Mouse (Mus musculus) midbrain, postnatal 0 days (tissue): Measurements from ENCODE around the gene Nup50. TPM values are rescaled to one million over a fixed set of nuclear protein-coding genes. Genes with fewer than 3 reads are reported as not detected.

ENCODE experiments used
- ATAC-seq: fragments of 200-750 bp; cut with Nextera tagmentation; 2 replicates; pipeline ENCODE4 v1.8.0; 2017; ENCODE audit warnings: moderate number of reproducible peaks, mild to moderate bottlenecking, moderate TSS enrichment, moderate library complexity; ENCODE audit not compliant: low FRiP score
- DNase-seq: peaks from one replicate; pipeline ENCODE4 v3.0.0-alpha.2; 2015; ENCODE audit warnings: low spot score
- H3K27ac ChIP-seq: fragments of 300-500 bp; sonication (generic); 2 replicates; pipeline ENCODE4 v1.5.1; 2014; ENCODE audit warnings: low read depth, mild to moderate bottlenecking, low read length, mixed read lengths
- H3K27me3 ChIP-seq: fragments of 300-500 bp; sonication (generic); 2 replicates; pipeline ENCODE4 v1.6.1; 2014; ENCODE audit warnings: low read length, control low read depth, mixed read lengths; ENCODE audit not compliant: insufficient read depth
- H3K36me3 ChIP-seq: fragments of 300-500 bp; sonication (generic); 2 replicates; pipeline ENCODE4 v1.6.1; 2014; ENCODE audit warnings: low read length, control low read depth, mixed read lengths; ENCODE audit not compliant: insufficient read depth
- H3K4me1 ChIP-seq: fragments of 300-500 bp; sonication (generic); 2 replicates; pipeline ENCODE4 v1.6.1; 2014; ENCODE audit warnings: mild to moderate bottlenecking, control low read depth, antibody characterized with exemption, low read length, mixed read lengths; ENCODE audit not compliant: insufficient read depth
- H3K4me2 ChIP-seq: fragments of 300-500 bp; sonication (generic); 2 replicates; pipeline ENCODE4 v1.6.1; 2014; ENCODE audit warnings: low read depth, mild to moderate bottlenecking, low read length, mixed read lengths; ENCODE audit not compliant: poor library complexity, severe bottlenecking
- H3K4me3 ChIP-seq: fragments of 300-500 bp; sonication (generic); 2 replicates; pipeline ENCODE4 v1.5.1; 2014; ENCODE audit warnings: low read depth, mild to moderate bottlenecking, low read length, moderate library complexity
- H3K9ac ChIP-seq: fragments of 300-500 bp; sonication (generic); replicated peaks from 2 replicates; pipeline ENCODE4 v1.6.1; 2014; ENCODE audit warnings: mild to moderate bottlenecking, low read length, moderate library complexity, mixed read lengths; ENCODE audit not compliant: poor library complexity, severe bottlenecking
- H3K9me3 ChIP-seq: fragments of 300-500 bp; sonication (generic); 2 replicates; pipeline ENCODE4 v1.6.1; 2016; ENCODE audit warnings: low read length, control low read depth
- CTCF ChIP-seq: IDR thresholded peaks from 2 replicates; pipeline ENCODE4 v1.5.1; 2016; ENCODE audit warnings: antibody characterized with exemption, mild to moderate bottlenecking
- WGBS: fragments of 180-500 bp; shearing (Covaris S2); extraction: QIAGEN DNeasy Blood & Tissue Kit; methylation state at CpG from one replicate; pipeline ENCODE4 v1.1.7; 2014; 5-methylcytosine and 5-hydroxymethylcytosine counted together
- polyA plus RNA-seq: library from polyadenylated mRNA; unstranded; fragments of >200 nt; fragmentation: Nextera tagmentation; extraction: Ambion mirVana; gene quantifications from 2 replicates; pipeline ENCODE4 v1.2.1, GENCODE M21; 2015
- total RNA-seq: library from RNA; depleted of rRNA; stranded (reverse); fragments of >200 nt; gene quantifications from 2 replicates; pipeline ENCODE4 v1.2.3, GENCODE M21; 2014

Gene Nup50
- total and polyA plus RNA-seq, 2 experiments from 2014 or later: 16.2 to 20.7 TPM

DNA sequence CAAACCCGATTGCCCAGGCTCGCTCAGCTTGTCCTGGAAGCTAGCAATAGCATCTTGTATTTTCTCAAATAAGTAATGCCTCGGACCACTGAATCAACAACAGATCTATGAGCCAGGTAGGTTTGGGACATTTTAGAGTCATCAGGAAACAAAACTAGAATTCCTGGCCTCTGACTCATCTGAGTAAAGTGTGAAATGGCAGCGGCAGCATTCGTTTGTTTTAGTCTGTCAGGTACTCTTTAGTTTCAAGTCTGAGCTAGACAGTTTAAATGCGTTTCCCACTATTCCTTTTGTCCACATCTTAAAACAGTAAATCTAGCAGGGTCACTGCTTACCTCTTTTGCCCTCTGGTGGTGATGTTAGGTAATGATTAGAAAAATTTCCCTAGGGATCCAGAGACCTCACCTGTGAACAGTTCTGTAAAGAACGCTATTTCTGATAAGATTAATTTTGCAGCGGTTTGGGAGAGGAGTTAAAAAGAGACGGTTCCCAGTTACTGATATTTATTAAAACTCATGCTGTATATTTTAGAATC is 1.6 kb downstream of the Nup50 start:
- H3K27ac ChIP-seq: no peak overlapping the region
- peaks cover 21% of the 10 kb centered on the region; the same call in 1 of the 2 replicates for H3K36me3 ChIP-seq
- H3K27me3 ChIP-seq: no peaks in the 10 kb centered on the region
- no peaks in the 10 kb centered on the region for H3K9me3 ChIP-seq
- no peaks in the 10 kb centered on the region for H3K4me1 ChIP-seq
- no peak for ATAC-seq
- H3K4me3 ChIP-seq: peak overlapping the region; percentile 98
- TF ChIP-seq CTCF: peak; percentile 89
- peak overlapping the region; percentile 64 for H3K4me2 ChIP-seq
- DNase-seq: peak; percentile 83
- H3K9ac ChIP-seq: 0 out of 2 replicates have a peak overlapping the region, but pooled peaks have one; percentile 89
- 8% methylated on average over 9 of the region's 9 CpGs for WGBS

DNA sequence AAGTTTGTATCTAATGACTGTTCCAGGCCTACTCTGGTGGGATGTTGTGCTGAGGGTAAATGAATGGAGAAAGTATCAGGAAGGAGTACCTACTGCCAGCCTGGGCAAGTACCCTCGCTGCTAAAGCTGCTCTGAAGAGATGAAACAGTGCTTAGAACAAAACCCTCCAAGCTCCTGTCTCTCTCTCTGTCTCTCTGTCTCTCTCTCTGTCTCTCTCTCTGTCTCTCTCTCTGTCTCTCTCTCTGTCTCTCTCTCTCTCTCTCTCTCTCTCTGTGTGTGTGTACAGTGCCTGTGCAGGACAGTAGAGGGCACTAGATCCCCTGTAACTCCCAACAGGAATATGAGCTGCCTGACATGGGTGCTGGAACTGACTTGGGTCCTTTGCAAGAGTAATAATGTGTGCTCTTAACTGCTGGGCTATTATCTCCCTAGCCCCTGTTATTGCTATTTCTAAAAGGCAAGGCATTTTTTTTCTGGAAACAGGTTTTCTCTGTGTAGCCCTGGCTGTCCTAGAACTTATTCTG is 2.3 kb downstream of the Nup50 start:
- Histone ChIP-seq H3K4me1 (no peaks in the 10 kb centered on the region), H3K27ac (no peak overlapping the region), H3K4me3 (no peak overlapping the region), H3K4me2 (peak overlapping the region; percentile 64; the same call in 1 of the 2 replicates), H3K27me3 (no peaks in the 10 kb centered on the region), H3K9me3 (no peaks in the 10 kb centered on the region), H3K9ac (no peak overlapping the region), H3K36me3 (peaks cover 28% of the 10 kb centered on the region; the same call in 1 of the 2 replicates)
- ATAC-seq (no peak), DNase-seq (peak; percentile 23)
- peak; percentile 60 for TF ChIP-seq CTCF
- WGBS: 58% methylated on average over 1 of the region's 1 CpGs

DNA sequence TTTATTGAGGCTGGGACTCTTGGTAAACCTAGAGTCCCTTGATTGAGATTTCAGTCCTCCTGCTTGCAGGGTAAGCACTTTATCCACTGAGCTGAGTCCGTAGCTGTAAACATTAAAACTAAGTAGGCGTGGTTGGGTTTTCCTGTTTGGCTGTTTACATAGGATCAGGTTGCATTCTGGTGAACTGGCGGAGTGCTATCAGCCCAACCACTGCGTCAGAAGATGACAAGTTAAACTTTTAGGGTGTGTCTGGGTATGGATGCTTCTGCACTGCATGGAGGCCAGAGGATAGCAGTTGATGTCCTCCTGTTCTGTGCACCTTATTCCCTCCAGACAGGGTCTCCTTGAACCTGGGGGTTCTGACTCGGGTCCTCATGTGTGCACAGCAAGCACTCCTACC is 9.1 kb downstream of the Nup50 start:
- no peaks in the 10 kb centered on the region for H3K9me3 ChIP-seq
- H3K27me3 ChIP-seq: no peaks in the 10 kb centered on the region
- no peak overlapping the region for H3K9ac ChIP-seq
- TF ChIP-seq CTCF: no peak
- no peak overlapping the region for H3K27ac ChIP-seq
- H3K4me3 ChIP-seq: no peak overlapping the region
- H3K4me2 ChIP-seq: no peak overlapping the region
- 89% methylated on average over 5 of the region's 5 CpGs for WGBS
- H3K36me3 ChIP-seq: peaks cover 77% of the 10 kb centered on the region
- no peaks in the 10 kb centered on the region for H3K4me1 ChIP-seq
- DNase-seq (no peak), ATAC-seq (no peak)

DNA sequence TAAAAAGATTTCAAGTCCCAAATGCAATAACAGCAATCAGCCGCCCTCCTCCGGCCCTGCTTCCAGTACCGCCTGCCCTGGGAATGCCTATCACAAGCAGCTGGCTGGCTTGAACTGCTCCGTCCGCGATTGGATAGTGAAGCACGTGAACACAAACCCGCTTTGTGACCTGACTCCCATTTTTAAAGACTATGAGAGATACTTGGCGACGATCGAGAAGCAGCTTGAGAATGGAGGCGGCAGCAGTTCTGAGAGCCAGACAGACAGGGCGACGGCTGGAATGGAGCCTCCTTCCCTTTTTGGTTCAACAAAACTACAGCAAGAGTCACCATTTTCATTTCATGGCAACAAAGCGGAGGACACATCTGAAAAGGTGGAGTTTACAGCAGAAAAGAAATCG is 11.7 kb downstream of the Nup50 start:
- H3K9ac ChIP-seq: no peak overlapping the region
- no peak overlapping the region for H3K4me2 ChIP-seq
- H3K9me3 ChIP-seq: no peaks in the 10 kb centered on the region
- no peaks in the 10 kb centered on the region for H3K27me3 ChIP-seq
- TF ChIP-seq CTCF: no peak
- no peak for DNase-seq
- peaks cover 82% of the 10 kb centered on the region for H3K36me3 ChIP-seq
- WGBS: 81% methylated on average over 16 of the region's 16 CpGs
- no peaks in the 10 kb centered on the region for H3K4me1 ChIP-seq
- H3K4me3 ChIP-seq: no peak overlapping the region
- ATAC-seq: no peak
- H3K27ac ChIP-seq: no peak overlapping the region

DNA sequence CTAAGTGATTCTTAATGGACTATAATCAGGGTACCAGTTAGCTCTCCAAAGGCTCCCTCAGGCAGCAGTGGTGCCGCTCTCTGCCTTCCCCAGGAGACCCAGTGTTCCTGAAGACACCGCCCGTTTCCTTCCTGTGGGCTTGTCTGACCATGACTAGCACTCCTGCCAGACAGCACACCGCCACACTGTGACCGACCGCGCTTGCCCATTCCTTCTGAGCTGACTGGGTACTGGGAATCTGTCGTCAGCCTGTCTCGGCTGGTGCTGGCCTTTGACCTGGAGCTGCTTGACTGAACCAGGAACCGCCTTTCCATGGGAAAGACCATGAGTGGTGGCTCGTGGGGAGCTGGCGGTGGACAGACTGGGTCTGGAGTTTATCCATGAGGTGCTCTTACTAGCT is 16.9 kb downstream of the Nup50 start:
- 73% methylated on average over 12 of the region's 12 CpGs for WGBS
- ATAC-seq: no peak

DNA sequence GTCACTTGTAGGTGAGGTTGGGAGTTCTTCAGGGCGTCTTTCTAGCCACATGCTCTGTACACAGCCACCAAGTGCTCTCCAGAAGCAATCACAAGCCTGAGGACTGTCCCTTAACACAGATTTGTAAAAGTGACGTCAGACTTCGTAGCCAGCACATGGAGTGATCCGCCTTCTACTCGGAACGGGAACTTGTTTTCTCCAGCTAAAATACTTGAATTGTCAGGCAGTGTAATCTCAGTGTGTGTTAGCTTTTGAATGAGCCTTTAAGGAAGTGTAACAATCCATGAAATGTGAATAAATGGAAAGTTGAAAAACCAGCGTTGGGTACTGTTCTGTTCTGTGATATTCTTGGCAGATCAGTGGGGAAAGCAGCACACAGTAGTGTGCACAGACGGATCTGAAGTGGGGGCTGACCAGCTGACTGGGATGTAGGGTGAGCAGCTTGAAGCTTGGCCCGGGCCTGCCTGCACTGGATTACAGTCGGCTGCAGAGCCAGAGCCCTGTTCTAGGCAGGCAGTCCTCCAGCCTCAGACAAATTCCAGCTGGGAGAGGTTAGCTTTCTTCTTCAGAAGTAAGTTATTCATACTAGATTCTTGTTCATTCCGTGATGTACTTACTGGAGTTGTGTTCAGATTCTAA is 19.6 kb downstream of the Nup50 start:
- H3K27ac ChIP-seq: no peak overlapping the region
- no peaks in the 10 kb centered on the region for H3K4me1 ChIP-seq
- H3K36me3 ChIP-seq: peaks cover 43% of the 10 kb centered on the region
- TF ChIP-seq CTCF: no peak
- H3K9me3 ChIP-seq: no peaks in the 10 kb centered on the region
- no peaks in the 10 kb centered on the region for H3K27me3 ChIP-seq
- no peak overlapping the region for H3K4me3 ChIP-seq
- H3K9ac ChIP-seq: no peak overlapping the region
- WGBS: 63% methylated on average over 11 of the region's 11 CpGs
- no peak overlapping the region for H3K4me2 ChIP-seq
- DNase-seq (peak; percentile 46), ATAC-seq (peak; percentile 66; the same call in 1 of the 2 replicates)

More for the DNA sequence above, 16.9 kb downstream of the Nup50 start:
- Histone ChIP-seq H3K4me3 (no peak overlapping the region), H3K4me1 (no peaks in the 10 kb centered on the region), H3K4me2 (no peak overlapping the region), H3K36me3 (peaks cover 59% of the 10 kb centered on the region), H3K9me3 (no peaks in the 10 kb centered on the region), H3K27ac (no peak overlapping the region), H3K9ac (no peak overlapping the region), H3K27me3 (no peaks in the 10 kb centered on the region)
- TF ChIP-seq CTCF: no peak
- DNase-seq: no peak
